Mouse (Mus musculus) kidney, adult 2 months (tissue): ENCODE measurements around the gene Atxn1.

ENCODE experiments used
- CTCF ChIP-seq: fragments of 200-500 bp; conservative IDR thresholded peaks from 2 replicates; pipeline ENCODE4 v1.5.1; 2011; ENCODE audit warnings: low read depth, mild to moderate bottlenecking, control low read depth, low read length, moderate library complexity, mixed read lengths; ENCODE audit not compliant: insufficient read depth, insufficient read length
- POLR2A ChIP-seq: fragments of 200-500 bp; IDR thresholded peaks from one replicate; pipeline ENCODE4 v1.6.1; 2011; ENCODE audit warnings: low read depth, low read length, control low read depth

GRCm38 (mm10) chr13:45872041-45872746 lies 92.6 kb downstream of the Atxn1 start:
- TF ChIP-seq CTCF, result no peak
- TF ChIP-seq POLR2A, result no peak
